Mouse (Mus musculus): ENCODE measurements around the gene Orm1. TPM values are rescaled to one million over a fixed set of nuclear protein-coding genes. Genes with fewer than 3 reads are reported as not detected.

Orm1 gene
- total and polyA plus RNA-seq, 3 experiments, result not detected

DNA sequence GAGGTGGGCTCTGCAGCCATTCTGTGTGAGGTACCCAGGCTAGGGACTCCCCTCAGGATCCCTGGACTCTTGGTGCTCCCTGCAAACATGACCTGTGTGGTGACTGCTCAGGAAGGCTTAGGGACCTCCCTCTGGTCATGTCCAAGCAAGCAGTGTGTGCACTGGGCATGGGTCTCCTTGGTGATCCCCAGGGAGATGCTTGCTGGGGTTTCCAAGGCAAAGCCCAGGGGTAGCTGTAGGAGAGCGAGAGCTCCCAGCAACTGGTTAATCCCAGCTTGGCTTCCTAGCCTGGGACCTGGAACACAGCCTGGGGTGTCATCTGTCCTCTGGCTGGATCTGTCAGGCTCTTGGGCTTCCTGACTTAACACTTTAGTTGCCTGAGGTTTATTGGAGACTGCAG lies 31.0 kb downstream of the Orm1 start:
- H3K27me3 ChIP-seq (ENCODE audit: control insufficient read depth in 1 of 2, insufficient read depth in 2 of 2, low read length in 2 of 2), result no peaks in the 10 kb centered on the region
- no peaks in the 10 kb centered on the region for H3K79me2 ChIP-seq (ENCODE audit: control insufficient read depth, insufficient read depth, low read length, poor library complexity)
- no peak for DNase-seq (ENCODE audit: low read depth, low spot score)
- no peak overlapping the region for H3K4me3 ChIP-seq (ENCODE audit: control insufficient read depth in 1 of 2, insufficient read depth in 1 of 2, low read depth in 2 of 2, low read length in 2 of 2)
- H3K9me3 ChIP-seq (replicated peaks; ENCODE audit: insufficient read depth, low read length), result no peaks in the 10 kb centered on the region
- no peak overlapping the region for H3K9ac ChIP-seq (ENCODE audit: control insufficient read depth, low read depth, low read length, poor library complexity, severe bottlenecking)
- H3K4me1 ChIP-seq (ENCODE audit: control insufficient read depth in 1 of 2, insufficient read depth in 2 of 2, low read length in 2 of 2), result peaks cover 0 to 16% of the 10 kb centered on the region in 2 experiments; a peak in 3 of 4 replicates
- no peak for TF ChIP-seq E2F4 (IDR thresholded peaks at IDR 0.05; ENCODE audit: borderline replicate concordance, low read depth, low read length)
- no peak for TF ChIP-seq ZKSCAN1 (IDR thresholded peaks at IDR 0.05; ENCODE audit: low read depth, low read length)
- TF ChIP-seq UBTF (IDR thresholded peaks at IDR 0.05; ENCODE audit: borderline replicate concordance, insufficient read depth, low read depth, low read length), result no peak
- no peak for TF ChIP-seq USF2 (IDR thresholded peaks at IDR 0.05; ENCODE audit: borderline replicate concordance in 1 of 2, insufficient read depth in 1 of 2, low read depth in 1 of 2, low read length in 2 of 2)
- no peak for TF ChIP-seq GABPA (IDR thresholded peaks at IDR 0.05; ENCODE audit: low read depth, low read length)
- no peak for TF ChIP-seq SMC3 (IDR thresholded peaks at IDR 0.05; ENCODE audit: low read depth, low read length)
- no peak for TF ChIP-seq POLR2A (IDR thresholded peaks at IDR 0.05; ENCODE audit: control insufficient read depth in 1 of 2, insufficient read depth in 1 of 2, low read depth in 1 of 2, low read length in 2 of 2, poor library complexity in 1 of 2)
- TF ChIP-seq ZNF384 (IDR thresholded peaks at IDR 0.05; ENCODE audit: low read depth, low read length), result no peak
- TF ChIP-seq ETS1 (IDR thresholded peaks at IDR 0.05; ENCODE audit: low read depth, low read length), result no peak
- no peak overlapping the region for H3K27ac ChIP-seq (ENCODE audit: control insufficient read depth, low read depth, low read length)
- peaks cover 0 to 14% of the 10 kb centered on the region in 2 experiments; a peak in 2 of 4 replicates for H3K36me3 ChIP-seq (ENCODE audit: control insufficient read depth in 1 of 2, insufficient read depth in 2 of 2, low read length in 2 of 2)

DNA sequence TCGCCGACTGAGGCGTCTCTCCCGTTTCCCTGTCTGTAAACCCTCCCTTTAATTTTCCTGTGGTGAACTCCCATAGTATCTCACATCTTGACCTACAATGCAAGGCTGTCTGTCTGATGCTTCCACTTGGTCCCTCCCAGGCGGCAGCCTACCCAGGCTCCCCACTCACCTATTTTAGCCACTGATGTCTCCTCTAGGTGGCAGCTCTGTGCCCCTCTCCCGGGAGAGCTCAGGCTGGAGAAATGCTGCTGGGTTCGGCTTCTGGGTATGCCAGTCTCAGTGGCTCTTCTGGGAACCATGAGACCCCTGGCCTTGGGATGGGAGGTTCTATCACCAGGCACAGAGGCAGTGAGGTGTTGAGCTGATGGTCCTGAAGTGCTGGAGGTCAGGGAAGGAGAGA lies 33.1 kb downstream of the Orm1 start:
- DNase-seq (ENCODE audit: low read depth, low spot score), result no peak
- TF ChIP-seq RCOR1 (IDR thresholded peaks at IDR 0.05; ENCODE audit: low read depth, low read length) (no peak), SIN3A (IDR thresholded peaks at IDR 0.05; ENCODE audit: low read length) (no peak), MAFK (IDR thresholded peaks at IDR 0.05; ENCODE audit: borderline replicate concordance, low read depth, low read length) (no peak), GABPA (IDR thresholded peaks at IDR 0.05; ENCODE audit: low read depth, low read length) (no peak), MYC (IDR thresholded peaks at IDR 0.05; ENCODE audit: low read depth, low read length) (no peak), USF1 (IDR thresholded peaks at IDR 0.05; ENCODE audit: low read depth, low read length) (no peak), CTCF (IDR thresholded peaks at IDR 0.05 in 2 of 3, conservative IDR thresholded peaks at IDR 0.05 in 1 of 3; ENCODE audit: control insufficient read depth in 1 of 3, insufficient read depth in 1 of 3, low read depth in 2 of 3, low read length in 3 of 3, poor library complexity in 1 of 3, severe bottlenecking in 1 of 3) (peak in 2 of 3 experiments; percentile 30 to 33; a peak in 4 of 6 replicates), TBP (IDR thresholded peaks at IDR 0.05; ENCODE audit: low read depth, low read length) (no peak), RAD21 (IDR thresholded peaks at IDR 0.05; ENCODE audit: low read depth, low read length) (peak; percentile 5; the same call in 1 of the 2 replicates), E2F4 (IDR thresholded peaks at IDR 0.05; ENCODE audit: borderline replicate concordance, low read depth, low read length) (no peak)
- no peak overlapping the region for H3K4me3 ChIP-seq (ENCODE audit: control insufficient read depth in 1 of 2, insufficient read depth in 1 of 2, low read depth in 2 of 2, low read length in 2 of 2)
- H3K27ac ChIP-seq (ENCODE audit: control insufficient read depth, low read depth, low read length), result no peak overlapping the region
- H3K9me3 ChIP-seq (replicated peaks; ENCODE audit: insufficient read depth, low read length), result no peaks in the 10 kb centered on the region
- H3K27me3 ChIP-seq (ENCODE audit: control insufficient read depth in 1 of 2, insufficient read depth in 2 of 2, low read length in 2 of 2), result no peaks in the 10 kb centered on the region
- peaks cover under 1 to 18% of the 10 kb centered on the region in 2 experiments; a peak in 3 of 4 replicates for H3K4me1 ChIP-seq (ENCODE audit: control insufficient read depth in 1 of 2, insufficient read depth in 2 of 2, low read length in 2 of 2)
- no peaks in the 10 kb centered on the region for H3K79me2 ChIP-seq (ENCODE audit: control insufficient read depth, insufficient read depth, low read length, poor library complexity)
- H3K36me3 ChIP-seq (ENCODE audit: control insufficient read depth in 1 of 2, insufficient read depth in 2 of 2, low read length in 2 of 2), result peaks cover 0 to 15% of the 10 kb centered on the region in 2 experiments; a peak in 3 of 4 replicates
- no peak overlapping the region for H3K9ac ChIP-seq (ENCODE audit: control insufficient read depth, low read depth, low read length, poor library complexity, severe bottlenecking)
